Mouse (Mus musculus) T-helper 17 cell (primary cell): ENCODE results near the gene Slc16a13.

ENCODE experiments used
- in situ Hi-C, 2 experiments: fragments of 300-600 bp; cut with MboI, MseI; formaldehyde crosslinking; loops; 1 replicate in 1 of 2; 2 replicates in 1 of 2; pipeline ENCODE4 v1.15.1; 2025; ENCODE audit warnings: high pct_unique_total_duplicates in 2 of 2

The Slc16a13 gene

DNA sequence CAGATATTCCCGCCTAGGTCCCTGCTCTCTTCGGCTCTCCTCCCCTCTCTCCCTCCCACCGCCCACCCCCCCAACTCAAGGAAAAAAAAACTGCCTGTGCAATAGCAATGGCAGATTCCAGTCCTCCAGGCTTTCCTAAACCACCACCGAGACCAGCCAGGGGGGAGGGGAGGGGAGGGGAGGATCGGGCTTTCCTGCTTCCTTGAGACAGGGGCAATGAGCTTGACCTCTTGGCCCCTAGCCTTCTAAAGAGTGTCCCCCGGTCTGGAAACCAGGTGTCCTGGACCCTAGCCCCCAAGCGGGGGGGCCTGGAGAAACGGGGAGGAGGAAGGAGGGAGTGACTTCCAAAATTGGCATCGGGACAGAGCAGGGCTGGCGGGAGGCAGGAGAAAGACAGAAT lies 11.7 kb upstream of the Slc16a13 start:
- in situ Hi-C loops, result no loop called here

DNA sequence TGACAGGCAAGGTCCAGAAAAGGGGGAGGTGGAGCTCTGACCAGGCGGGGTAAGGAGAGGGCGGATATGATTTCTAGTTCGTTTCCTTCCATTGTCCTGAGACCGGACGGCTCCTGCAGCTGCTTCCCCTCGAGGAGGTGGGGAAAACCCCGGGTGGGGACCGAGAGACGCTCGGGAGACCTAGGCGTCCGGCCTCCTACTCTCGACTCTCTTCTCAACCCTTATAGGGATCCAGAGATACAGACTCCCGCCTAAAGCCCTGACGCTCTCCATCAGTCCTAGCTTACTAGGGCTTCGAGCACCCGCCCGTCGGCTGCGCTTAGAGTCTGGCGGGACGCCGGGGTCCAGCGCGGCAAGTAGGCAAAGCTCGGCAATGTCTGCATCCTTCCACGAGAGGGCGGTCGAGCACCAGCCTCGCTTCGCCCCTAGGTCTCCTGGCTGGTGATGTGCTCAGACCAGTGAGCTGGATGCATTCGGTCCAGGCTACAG lies 9.4 kb upstream of the Slc16a13 start:
- in situ Hi-C loops, result no loop called here

DNA sequence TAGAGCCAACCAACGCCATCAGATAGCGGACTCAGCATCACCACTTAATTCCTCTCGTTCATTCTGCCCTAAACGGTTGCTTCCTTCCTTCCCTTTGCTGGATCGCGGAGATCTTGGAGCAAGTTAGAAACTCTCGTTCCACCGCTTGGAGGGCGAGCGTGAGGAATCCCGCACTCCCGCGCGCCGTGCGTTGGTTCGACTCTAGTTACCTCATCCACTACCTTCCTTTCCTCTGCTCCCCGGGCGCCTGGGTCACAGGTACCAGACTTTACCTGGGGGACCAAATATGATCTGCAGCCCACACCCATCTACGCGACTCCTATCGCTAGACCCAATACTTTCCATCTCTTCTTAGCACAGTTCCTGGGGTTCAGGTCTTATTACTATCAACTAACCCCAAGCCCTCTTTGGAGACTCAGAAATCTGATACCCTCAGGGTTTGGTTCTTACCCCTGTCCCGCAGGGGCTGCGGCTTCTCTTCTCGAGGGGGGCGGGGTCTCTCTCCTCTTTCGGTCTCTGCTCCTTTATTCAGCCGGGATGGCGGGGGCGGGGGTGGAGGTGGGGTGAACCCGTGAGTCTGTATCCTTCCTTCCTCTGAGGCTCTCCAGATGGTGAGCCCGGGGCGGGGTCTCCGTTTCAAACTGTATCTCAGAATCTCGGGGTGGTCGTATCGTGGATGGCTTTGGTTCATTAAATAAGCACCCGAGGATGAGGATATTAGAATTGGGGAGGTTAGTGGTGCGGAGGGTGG lies 8.6 kb upstream of the Slc16a13 start, which contains the start of gene Bcl6b:
Gene Bcl6b (minus strand): TSS at position 539 of the 751 bp plus-strand sequence.
- in situ Hi-C loops, result no loop called here

DNA sequence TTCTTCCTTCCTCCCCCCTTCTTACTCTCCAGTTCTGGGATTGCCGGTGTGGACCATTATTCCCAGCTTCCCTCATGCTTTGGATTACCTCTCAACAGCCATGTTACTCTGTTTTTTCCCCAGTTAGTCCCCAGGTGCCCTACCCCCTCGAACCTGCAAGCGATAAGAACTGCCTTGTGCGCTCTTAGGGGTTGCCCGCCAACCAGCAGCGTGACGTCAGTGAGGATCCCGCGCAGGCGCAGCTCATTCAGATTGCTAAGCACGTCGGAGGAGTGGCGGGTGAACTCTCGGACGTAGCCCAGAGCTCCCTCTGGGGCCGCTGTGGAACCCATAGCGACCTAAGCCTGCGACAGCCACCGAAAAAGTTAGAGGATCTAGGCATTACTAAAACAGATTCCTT lies 8.0 kb upstream of the Slc16a13 start:
- in situ Hi-C loops, result no loop called here

DNA sequence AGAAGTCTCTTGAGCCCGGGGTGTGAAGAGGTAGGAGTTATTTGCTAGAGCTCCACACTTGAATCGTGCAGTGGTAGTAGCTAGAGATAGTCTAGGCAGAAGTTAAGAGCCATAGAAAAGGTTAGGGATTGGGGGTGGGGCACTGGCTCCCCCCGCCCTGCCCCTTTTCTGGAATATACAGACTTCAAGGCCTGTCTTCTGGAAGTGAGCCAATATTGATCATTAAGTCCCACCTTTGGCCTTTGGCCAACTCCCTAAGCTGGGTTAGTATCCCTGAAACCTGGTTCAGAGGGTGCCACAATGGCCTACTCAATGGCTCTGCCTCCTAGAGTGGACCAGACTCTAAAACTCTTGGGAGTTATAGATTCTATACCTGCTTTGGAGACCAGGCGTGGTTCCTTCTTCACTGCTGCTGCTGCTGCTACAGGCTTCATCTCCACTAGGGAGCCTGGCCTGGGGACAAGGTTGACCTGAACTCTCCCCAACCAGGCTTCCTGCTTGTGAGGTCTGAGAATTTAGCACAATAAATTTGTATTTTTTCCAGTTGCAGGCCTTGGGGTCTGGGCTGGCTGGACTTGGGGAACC lies 6.9 kb upstream of the Slc16a13 start:
- in situ Hi-C loops, result no loop called here

DNA sequence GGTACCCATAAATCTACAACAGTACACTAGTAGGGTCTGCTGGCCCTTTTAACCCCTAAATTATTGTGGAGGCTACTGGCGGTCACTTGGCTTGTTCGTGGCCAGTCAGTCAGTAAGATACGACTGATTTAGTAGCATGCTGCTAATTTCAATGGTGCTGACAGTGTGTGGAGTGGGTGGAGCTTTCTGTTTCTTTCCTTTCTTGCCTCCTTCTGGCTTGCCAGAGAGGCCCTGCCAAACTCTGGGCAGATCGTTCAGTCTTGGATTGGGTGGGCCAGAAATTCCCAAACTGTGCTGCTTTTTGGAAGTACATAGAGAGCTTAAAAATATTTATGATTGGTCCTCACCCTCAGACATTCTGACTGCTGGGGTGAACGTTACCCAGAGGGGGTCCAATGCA lies 6.3 kb upstream of the Slc16a13 start:
- in situ Hi-C loops, result no loop called here

DNA sequence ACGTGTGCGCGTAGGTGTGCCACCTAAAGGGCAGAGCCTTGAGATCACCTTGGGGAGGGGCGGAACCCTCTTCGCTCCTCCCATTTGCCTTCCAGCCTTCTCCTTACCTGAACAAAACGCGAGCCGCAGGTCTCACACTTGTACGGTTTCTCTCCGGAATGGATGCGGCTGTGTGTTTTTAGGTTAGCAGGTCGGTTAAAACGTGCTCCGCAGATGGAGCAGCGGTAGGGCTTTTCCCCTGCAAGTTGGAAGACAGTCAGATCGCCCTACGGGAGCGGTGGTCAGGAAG lies 5.7 kb upstream of the Slc16a13 start:
- in situ Hi-C loops, result no loop called here

DNA sequence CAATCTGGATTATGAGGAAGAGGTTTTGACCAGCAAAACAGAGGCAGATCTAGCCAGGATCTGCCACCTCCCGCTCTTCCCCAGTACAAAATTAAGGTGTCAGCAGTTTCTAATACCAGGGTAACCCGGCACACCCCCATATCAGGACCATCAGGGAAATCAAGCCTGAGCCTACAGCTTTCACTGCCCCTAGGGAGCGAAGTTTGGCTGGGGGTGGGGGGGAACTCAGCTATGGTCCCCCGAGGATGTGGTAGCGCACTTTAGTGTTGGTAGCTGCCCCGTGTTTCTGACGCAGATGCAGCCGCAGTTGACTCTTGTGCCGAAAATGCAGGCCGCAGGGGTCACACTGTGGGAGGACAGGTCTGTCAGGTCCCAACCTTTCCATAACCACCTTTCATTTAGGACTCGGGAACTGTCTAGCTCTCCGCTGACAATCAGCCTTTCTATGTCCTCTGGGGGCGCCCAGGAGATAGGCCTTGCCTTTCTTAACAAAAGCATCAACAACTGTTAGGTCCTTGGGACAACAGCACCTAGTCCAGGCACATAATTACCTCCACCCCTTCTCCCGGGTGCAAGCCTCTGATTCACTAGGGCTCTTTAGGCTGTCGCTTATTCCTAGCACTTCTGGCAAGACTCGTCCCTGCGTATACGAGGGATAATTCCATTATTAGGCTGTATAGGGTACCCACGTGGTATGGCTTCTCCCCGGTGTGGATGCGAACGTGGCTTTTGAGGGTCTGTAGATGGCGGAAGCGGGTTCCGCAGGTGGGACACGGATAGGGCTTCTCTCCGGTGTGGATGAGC lies 5.1 kb upstream of the Slc16a13 start:
- in situ Hi-C loops, result no loop called here

DNA sequence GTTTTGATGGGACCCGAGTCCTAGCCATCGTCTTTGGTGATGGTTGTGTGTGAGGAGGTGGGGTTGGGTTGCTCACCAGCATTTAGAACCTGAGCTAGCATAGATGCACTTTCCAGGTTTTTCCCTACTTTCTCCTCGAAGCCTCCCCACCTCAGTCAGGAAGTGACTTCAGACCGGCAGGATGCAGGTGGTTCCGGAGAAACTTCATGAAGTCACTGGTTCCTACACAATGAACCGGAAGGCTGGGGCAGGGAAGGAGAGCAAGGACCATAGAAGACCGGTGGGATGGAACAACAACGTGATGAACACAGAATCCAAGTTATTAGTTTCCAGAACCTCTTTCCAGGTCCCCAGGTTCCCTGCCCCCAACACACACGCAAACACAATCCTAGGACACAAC lies 2.9 kb upstream of the Slc16a13 start:
- in situ Hi-C loops, result no loop called here

DNA sequence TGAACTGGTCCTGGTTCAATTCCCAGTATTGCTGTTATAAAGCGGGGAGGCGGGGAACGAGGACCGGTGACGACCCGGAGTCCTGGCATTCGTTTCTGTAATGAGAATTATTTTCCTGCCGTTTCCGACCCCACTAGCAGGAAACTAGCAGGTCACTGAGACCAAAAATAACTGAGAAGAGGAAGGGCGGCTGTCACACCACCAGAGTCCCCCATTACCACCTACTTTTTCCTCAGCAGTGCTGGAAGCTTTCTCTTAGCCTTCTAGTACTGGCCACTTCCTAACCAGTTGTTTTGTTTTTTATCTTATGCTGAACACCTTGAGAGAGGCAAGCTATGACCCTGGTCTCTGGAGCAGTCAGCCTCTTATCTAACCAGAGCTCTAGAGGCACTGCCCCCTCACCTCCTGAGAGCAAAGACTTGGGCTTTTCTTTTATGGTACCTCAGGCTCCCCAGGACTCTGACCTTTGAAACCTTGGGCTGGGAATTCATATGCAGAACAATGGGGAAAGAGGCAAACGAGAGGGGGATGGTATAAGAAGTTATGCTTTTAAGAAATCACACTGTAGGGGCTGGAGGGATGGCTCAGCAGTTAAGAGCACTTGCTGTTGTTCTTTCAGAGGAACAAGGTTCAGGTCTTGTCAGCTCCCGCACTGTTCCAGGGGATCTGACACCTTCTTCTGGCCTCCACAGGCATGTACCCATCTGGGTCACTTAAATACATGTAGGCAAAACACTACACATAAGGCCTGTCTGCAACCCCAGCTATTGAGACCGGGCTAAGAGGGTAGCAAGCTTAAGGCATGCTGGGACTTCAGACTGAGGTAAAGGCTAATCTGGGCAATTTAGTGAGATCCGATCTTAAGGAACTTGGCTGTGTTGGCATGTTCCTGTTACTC lies 988 bp upstream of the Slc16a13 start:
- in situ Hi-C loops, result no loop called here

DNA sequence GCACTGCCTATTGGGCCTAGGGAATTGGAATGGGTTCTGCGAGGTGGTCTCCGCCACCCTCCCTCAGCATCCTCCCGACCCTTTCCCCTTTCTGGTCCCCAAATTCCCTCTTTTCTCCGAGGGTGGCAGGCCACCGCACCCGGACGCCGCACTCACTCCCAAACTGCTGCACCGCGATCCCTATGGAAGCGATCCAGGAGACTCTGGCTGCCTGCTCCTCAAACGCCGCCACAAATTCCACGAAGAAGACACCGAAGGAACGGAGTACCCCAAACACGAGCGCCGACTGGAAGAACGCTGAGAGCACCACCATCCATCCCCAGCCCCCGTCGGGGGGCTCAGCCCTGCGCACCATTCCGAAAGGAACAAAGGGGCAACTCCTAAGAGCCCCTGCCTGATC lies 541 bp downstream of the Slc16a13 start:
- in situ Hi-C loops, result no loop called here

DNA sequence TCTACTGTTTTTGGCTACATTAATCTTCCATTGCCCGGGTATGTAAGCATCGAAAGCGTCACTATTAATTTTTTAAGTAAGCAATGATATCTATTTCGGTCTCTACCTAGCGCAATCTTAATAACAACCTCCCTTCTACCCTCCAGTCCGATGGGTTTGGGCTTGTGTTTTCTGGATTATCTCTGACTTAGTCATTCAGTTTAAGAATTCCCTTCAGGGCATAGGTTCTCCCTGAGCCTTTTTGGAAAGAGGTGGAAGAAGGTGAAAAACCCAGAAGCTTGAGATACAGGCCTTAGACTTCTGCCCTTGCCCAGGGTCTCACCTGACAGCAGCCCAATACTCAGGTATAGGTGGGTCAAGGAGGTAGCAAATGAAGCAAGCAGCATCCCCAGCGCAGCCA lies 991 bp downstream of the Slc16a13 start:
- in situ Hi-C loops, result no loop called here

DNA sequence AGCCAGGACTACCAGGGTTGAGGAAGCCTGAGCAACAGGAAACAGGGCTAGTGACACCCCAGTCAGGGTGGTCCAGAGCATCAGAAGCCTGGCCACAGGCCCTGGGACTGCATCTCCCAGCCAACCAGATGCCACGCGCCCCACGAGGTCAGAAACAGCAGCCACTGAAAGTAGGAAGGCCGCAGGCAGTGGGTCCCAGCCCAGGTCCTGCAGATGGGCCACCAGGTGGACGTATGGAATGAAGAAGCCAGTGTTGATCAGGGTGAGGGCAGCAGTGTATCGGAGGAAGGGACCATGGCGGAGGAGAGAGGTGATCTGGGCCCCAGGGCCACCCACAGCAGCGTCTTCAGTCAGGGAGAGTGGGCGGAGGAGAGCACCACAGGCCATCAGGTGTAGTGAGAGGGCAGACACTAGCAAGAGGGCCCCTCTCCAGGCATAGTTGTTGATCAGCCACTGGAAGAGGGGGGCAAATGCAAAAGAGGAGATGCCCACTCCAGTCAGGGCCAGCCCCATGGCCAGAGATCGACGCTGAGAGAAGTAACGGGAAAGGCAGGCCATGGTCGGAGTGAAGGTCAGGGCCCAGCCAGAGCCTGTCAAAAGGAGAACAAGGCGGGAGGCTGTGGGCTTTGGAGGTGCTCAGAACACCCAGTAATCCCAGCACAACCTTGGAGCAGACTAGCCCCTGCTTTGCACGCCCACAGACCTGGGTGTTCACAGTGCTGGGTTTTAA lies 2.0 kb downstream of the Slc16a13 start:
- in situ Hi-C loops, result no loop called here

DNA sequence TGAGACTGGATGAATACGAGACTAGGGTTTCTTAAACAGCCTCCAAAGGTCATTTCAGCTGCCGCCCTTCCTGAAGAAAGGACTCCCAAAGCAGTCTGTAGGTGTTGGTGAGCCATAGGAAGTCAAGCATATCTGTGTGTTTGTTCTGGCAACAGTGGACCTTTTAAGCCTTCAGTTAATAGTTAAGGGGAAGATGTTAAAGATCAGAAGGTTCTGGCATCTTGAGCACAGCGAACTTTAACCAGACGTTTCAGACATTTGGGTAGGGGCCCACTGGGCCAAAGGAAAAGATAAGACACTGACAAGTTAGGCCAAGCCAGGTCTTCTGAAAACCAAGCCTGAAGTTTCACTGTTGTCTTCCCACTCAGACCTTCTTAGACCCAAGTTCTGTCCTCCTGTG lies 2.8 kb downstream of the Slc16a13 start:
- in situ Hi-C loops, result no loop called here

DNA sequence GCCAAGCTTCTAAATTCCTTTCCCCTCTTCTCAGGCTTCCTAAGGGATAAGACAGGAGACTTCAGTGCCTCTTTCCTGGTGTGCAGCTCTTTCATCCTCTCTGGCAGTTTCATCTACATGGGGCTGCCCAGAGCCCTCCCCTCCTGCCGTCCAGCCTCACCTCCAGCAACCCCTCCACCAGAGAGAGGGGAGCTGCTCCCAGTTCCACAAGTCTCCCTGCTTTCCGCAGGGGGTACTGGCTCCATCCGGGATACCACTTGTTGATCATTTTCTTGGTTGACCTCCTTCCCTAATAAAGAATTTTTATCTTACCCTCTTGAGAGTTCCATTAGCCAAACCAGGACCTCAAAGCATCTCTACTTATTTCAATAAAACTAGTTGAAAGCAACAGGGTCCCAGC lies 4.8 kb downstream of the Slc16a13 start:
- in situ Hi-C loops, result no loop called here

DNA sequence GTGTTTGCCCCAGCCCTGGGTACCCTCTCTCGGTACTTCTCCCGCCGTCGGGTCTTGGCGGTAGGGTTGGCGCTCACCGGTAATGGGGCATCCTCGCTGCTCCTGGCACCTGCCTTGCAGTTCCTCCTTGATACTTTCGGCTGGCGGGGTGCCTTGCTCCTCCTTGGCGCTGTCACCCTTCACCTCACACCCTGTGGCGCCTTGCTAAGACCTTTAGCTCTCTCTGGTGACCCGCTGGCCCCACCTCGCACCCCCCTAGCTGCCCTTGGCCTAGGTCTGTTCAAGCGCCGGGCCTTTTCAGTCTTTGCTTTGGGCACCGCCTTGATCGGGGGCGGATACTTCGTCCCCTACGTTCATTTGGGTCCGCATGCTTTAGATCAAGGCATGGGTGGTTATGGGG lies 5.6 kb downstream of the Slc16a13 start:
- in situ Hi-C loops, result no loop called here

DNA sequence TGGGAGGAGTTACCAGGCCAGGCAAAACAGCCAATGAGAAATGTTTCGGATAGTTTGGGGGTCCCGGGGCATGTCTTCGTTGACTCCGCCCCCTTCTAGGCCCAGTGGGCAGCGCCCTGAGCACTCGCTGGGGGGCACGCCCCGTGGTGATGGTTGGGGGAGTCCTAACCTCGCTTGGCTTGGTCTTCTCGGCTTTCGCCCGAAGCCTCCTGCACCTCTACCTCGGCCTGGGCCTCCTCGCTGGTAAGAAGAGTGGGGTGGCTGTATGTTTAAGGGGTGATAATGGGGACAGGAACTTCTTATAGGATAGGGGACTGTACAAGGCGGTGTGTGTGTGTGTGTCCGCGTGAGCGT lies 6.0 kb downstream of the Slc16a13 start:
- in situ Hi-C loops, result loop anchor here in 1 of 2 experiments (5.0 kb wide), 1 partner anchor 38 kb away; no protein-coding TSS in a partner anchor

DNA sequence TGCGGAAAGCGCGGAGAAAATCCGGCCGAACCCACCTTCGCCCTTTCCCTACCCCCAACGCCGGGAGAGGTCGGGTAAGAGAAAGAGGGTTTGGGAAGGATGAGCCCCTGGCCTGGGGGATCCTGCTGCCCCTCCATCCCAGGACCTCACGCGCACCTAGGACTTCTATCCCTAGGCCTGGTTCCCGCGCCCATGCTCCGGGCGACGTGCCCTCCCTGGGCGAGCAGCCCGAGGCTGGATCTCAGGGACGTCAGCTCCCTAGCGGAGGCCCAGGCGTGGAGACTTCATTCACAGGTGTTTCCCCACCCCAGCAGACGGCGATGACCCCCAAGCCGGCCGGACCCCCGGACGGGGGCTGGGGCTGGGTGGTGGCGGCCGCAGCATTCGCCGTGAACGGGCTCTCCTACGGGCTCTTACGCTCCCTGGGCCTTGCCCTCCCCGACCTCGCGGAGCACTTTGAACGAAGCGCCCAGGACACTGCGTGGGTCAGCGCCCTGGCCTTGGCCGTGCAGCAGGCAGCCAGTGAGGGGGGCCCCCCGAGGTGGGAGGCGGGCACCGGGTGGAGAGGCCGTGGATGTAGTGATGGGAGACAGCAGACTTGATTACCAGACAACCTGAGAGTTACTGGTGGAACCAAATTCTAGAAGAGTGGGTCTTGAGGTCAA lies 6.5 kb downstream of the Slc16a13 start:
- in situ Hi-C loops, result loop anchor here in 1 of 2 experiments (5.0 kb wide), 1 partner anchor 37 kb away; no protein-coding TSS in a partner anchor

DNA sequence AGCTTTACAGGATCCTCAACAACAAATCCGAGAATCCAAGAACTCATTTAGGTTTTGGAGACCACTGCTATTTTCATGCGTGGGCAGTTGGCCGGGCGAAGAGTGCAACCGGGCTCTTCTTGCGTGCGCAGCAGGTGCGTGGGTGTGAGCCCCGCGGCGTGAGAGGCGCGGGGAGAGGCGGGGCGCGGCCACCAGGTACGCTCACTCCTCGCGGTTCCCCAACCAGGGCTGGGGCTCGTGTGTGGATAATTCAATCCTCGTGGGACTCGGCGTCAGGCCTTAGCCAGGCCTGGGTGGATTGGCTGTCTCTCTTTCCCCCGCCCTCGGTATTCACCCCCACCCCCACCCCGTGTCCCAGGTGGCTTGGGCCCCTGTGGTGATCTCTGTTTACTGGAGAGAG lies 7.1 kb downstream of the Slc16a13 start:
- in situ Hi-C loops, result loop anchor here in 1 of 2 experiments (5.0 kb wide), 1 partner anchor 36 kb away; no protein-coding TSS in a partner anchor

DNA sequence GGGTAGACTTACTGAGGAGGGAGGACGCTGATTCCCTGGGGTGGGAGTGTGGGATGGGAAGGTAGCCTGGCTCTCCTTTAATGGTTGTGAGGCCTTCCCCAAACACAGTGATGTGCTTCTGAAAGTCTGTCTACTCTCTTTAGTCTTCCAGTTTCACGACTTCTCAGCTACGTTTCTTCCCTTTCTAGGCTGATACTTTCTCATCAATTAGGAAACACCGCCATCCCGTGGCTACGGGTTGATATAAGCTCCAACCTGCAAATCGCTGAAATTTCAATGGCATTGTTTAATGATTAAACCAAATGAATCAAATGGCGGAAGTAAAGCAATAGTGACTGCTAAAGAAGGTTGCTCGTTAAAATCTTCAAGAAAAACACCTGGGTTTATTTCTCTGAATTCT lies 8.0 kb downstream of the Slc16a13 start:
- in situ Hi-C loops, result loop anchor here in 1 of 2 experiments (5.0 kb wide), 1 partner anchor 36 kb away; no protein-coding TSS in a partner anchor
